In genomic region chr9:42249112-42249511, GRCm38 (mm10) we compare ENCODE assay signal across 17 mouse cellular contexts. TPM values are rescaled to one million over a fixed set of nuclear protein-coding genes. Genes with fewer than 3 reads are reported as not detected.
A peak's percentile ranks its signal among the peaks of the same experiment; 100 is the strongest.
DNase-seq lines count a peak whose midpoint lies in the region; ATAC-seq and TF ChIP-seq lines count a peak whose summit lies in the region.
"Had no signal": no experiment of that assay in that cellular context is flagged by ENCODE, and none has a peak within 500 bp of the region (broad histone marks: within the 10 kb centered on the region; RNA-seq: fewer than 3 reads in every experiment).

No protein-coding gene starts in this region.

- no peak for TF ChIP-seq POLR2A in heart, adult 2 months (IDR thresholded peaks at IDR 0.05; ENCODE audit: insufficient read depth, low read depth, low read length)

- H3K9me3 ChIP-seq in liver, postnatal 0 days (ENCODE audit: low read length) = no peaks in the 10 kb centered on the region
- H3K9me3 ChIP-seq in liver, embryonic 12.5 days (replicated peaks) = no peaks in the 10 kb centered on the region
- H3K9me3 ChIP-seq in hindbrain, embryonic 13.5 days = no peaks in the 10 kb centered on the region
- H3K9me3 ChIP-seq: forebrain, embryonic 15.5 days; hindbrain, embryonic 15.5 days; kidney, embryonic 15.5 days; limb, embryonic 15.5 days had no signal

- H3K4me1 ChIP-seq in liver, postnatal 0 days (ENCODE audit: insufficient read depth) = peaks cover 14% of the 10 kb centered on the region
- 0 out of 2 replicates have a peak, but pooled peaks cover 4% of the 10 kb centered on the region for H3K4me1 ChIP-seq in liver, embryonic 12.5 days
- no peaks in the 10 kb centered on the region for H3K4me1 ChIP-seq in heart, adult 2 months (ENCODE audit: control insufficient read depth, insufficient read depth, low read length)
- no peaks in the 10 kb centered on the region for H3K4me1 ChIP-seq in hindbrain, embryonic 13.5 days (replicated peaks)
- H3K4me1 ChIP-seq: forebrain, embryonic 15.5 days; hindbrain, embryonic 15.5 days; kidney, embryonic 15.5 days; limb, embryonic 15.5 days had no signal

- TF ChIP-seq EP300 in liver, postnatal 0 days (IDR thresholded peaks at IDR 0.05; ENCODE audit: low read depth) = no peak
- TF ChIP-seq EP300 in heart, adult 2 months (IDR thresholded peaks at IDR 0.05; ENCODE audit: insufficient read depth, low read depth, low read length) = no peak

- H3K4me2 ChIP-seq in liver, postnatal 0 days (ENCODE audit: low read depth, low read length) = no peak overlapping the region
- no peak overlapping the region for H3K4me2 ChIP-seq in liver, embryonic 12.5 days
- no peak overlapping the region for H3K4me2 ChIP-seq in hindbrain, embryonic 13.5 days
- H3K4me2 ChIP-seq: forebrain, embryonic 15.5 days; hindbrain, embryonic 15.5 days; kidney, embryonic 15.5 days; limb, embryonic 15.5 days had no signal

- no peaks in the 10 kb centered on the region for H3K79me2 ChIP-seq in heart, adult 2 months (replicated peaks; ENCODE audit: control insufficient read depth, insufficient read depth, low read length)

- peak overlapping the region; percentile 22; the same call in 1 of the 2 replicates for H3K27ac ChIP-seq in liver, postnatal 0 days (ENCODE audit: low read depth)
- no peak overlapping the region for H3K27ac ChIP-seq in liver, embryonic 12.5 days
- no peak overlapping the region for H3K27ac ChIP-seq in heart, adult 2 months
- H3K27ac ChIP-seq in hindbrain, embryonic 13.5 days = no peak overlapping the region
- H3K27ac ChIP-seq: forebrain, embryonic 15.5 days; gastrocnemius, adult 2 months; hindbrain, embryonic 15.5 days; kidney, embryonic 15.5 days; limb, embryonic 15.5 days had no signal

- no peaks in the 10 kb centered on the region; the same call in none of the 2 replicates for H3K36me3 ChIP-seq in liver, postnatal 0 days (replicated peaks; ENCODE audit: insufficient read depth, low read length)
- H3K36me3 ChIP-seq in liver, embryonic 12.5 days = peaks cover 9% of the 10 kb centered on the region
- H3K36me3 ChIP-seq in heart, adult 2 months (ENCODE audit: control insufficient read depth, insufficient read depth, low read length) = no peaks in the 10 kb centered on the region
- H3K36me3 ChIP-seq in hindbrain, embryonic 13.5 days = peaks cover 25% of the 10 kb centered on the region

- DNase-seq in liver, postnatal 0 days = peak; percentile 22
- DNase-seq in ZHBTc4 (ENCODE audit: low read depth, low spot score) = peak; percentile 40
- peak; percentile 21 to 23 for DNase-seq in natural killer cell, adult 2 months (ENCODE audit: low spot score in 2 of 2)
- peak; percentile 17 for DNase-seq in thymus, postnatal 25 days
- DNase-seq in urinary bladder, postnatal 25 days (ENCODE audit: low spot score) = no peak
- DNase-seq in heart, adult 2 months = no peak
- DNase-seq: cerebellum, postnatal 10 days; gastrocnemius, adult 2 months; heart, postnatal 10 days; right cerebral cortex, adult 18-20 months had no signal

- intact Hi-C loops in heart, adult 2 months (cut with DNase I) = no loop called here

- ATAC-seq in liver, postnatal 0 days = peak; percentile 60
- ATAC-seq in liver, embryonic 12.5 days = no peak
- ATAC-seq in hindbrain, embryonic 13.5 days (ENCODE audit: low FRiP score) = no peak
- ATAC-seq: forebrain, embryonic 15.5 days had no signal

- no peak for TF ChIP-seq CTCF in liver, postnatal 0 days (IDR thresholded peaks at IDR 0.05; ENCODE audit: low read depth)
- no peak for TF ChIP-seq CTCF in heart, adult 2 months (IDR thresholded peaks at IDR 0.05)

- 50% methylated on average over 6 of the region's 6 CpGs for WGBS in liver, postnatal 0 days (ENCODE audit: insufficient replicate concordance)
- WGBS in liver, embryonic 12.5 days (ENCODE audit: insufficient replicate concordance) = 52% methylated on average over 6 of the region's 6 CpGs
- 59% methylated on average over 6 of the region's 6 CpGs for WGBS in heart, adult 2 months
- 86% methylated on average over 6 of the region's 6 CpGs for WGBS in hindbrain, embryonic 13.5 days

- H3K4me3 ChIP-seq in liver, postnatal 0 days (ENCODE audit: low read depth, low read length) = no peak overlapping the region
- no peak overlapping the region for H3K4me3 ChIP-seq in liver, embryonic 12.5 days
- H3K4me3 ChIP-seq in heart, adult 2 months = no peak overlapping the region
- H3K4me3 ChIP-seq in hindbrain, embryonic 13.5 days = no peak overlapping the region
- H3K4me3 ChIP-seq: erythroblast, embryonic 14.5 days; forebrain, embryonic 15.5 days; gastrocnemius, adult 2 months; hindbrain, embryonic 15.5 days; kidney, embryonic 15.5 days; limb, embryonic 15.5 days had no signal

- H3K9ac ChIP-seq in liver, postnatal 0 days (replicated peaks) = no peak overlapping the region
- no peak overlapping the region for H3K9ac ChIP-seq in liver, embryonic 12.5 days
- H3K9ac ChIP-seq in heart, adult 2 months (ENCODE audit: low read depth, low read length) = no peak overlapping the region
- no peak overlapping the region for H3K9ac ChIP-seq in hindbrain, embryonic 13.5 days
- H3K9ac ChIP-seq: forebrain, embryonic 15.5 days; hindbrain, embryonic 15.5 days; kidney, embryonic 15.5 days; limb, embryonic 15.5 days had no signal

- H3K27me3 ChIP-seq in liver, postnatal 0 days (ENCODE audit: insufficient read depth, low read length) = no peaks in the 10 kb centered on the region
- no peaks in the 10 kb centered on the region for H3K27me3 ChIP-seq in liver, embryonic 12.5 days (replicated peaks)
- H3K27me3 ChIP-seq in heart, adult 2 months (ENCODE audit: control insufficient read depth, insufficient read depth, low read length) = no peaks in the 10 kb centered on the region
- H3K27me3 ChIP-seq in hindbrain, embryonic 13.5 days = no peaks in the 10 kb centered on the region
- H3K27me3 ChIP-seq: forebrain, embryonic 15.5 days; hindbrain, embryonic 15.5 days; kidney, embryonic 15.5 days; limb, embryonic 15.5 days had no signal

RNA-seq across cellular contexts. Expression of gene Sc5d, which starts 14.9 kb away (rescaled TPM):
- 146 and 151 TPM in 2 replicates for polyA plus RNA-seq in liver, postnatal 0 days (2015; fragmentation: Nextera tagmentation; extraction: Ambion mirVana)
- 60.9 and 64.8 TPM in 2 replicates for polyA plus RNA-seq in liver, embryonic 12.5 days (2016; fragmentation: Nextera tagmentation; extraction: Ambion mirVana)
- total RNA-seq in heart, adult 2 months (2021) = 10 to 100 TPM; 15.8 to 19.1 TPM
- polyA plus RNA-seq in heart, adult 2 months (2012; rRNA removed) = 24.3 and 59.2 TPM in 2 replicates
- 63.0 and 72.2 TPM in 2 replicates for polyA plus RNA-seq in hindbrain, embryonic 13.5 days (2015; fragmentation: Nextera tagmentation; extraction: Ambion mirVana)

Comparison
In these comparisons a context has a peak if more than half of its experiments do, and no peak if none do; other contexts are left out.
1. DNase-seq: peak in liver, postnatal 0 days (single experiment), ZHBTc4 (single experiment), natural killer cell, adult 2 months (2 of 2) and thymus, postnatal 25 days (single experiment); none in urinary bladder, postnatal 25 days (single experiment) and heart, adult 2 months (0 of 2).